Mouse (Mus musculus) frontal cortex, postnatal 14 days (tissue): ENCODE measurements around the gene Ms4a6d.
"Not testable (repeated sequence)": the region's sequence is repeated elsewhere in the genome, so short reads cannot be mapped to it uniquely, and the experiment has no call there.

Experiments used
- DNase-seq, 2 experiments: peaks; one replicate each; pipeline ENCODE4 v3.0.0; 2022; ENCODE audit warnings: low spot score in 2 of 2

Ms4a6d gene

GRCm38 (mm10) chr19:11604603-11605002 is at the start of gene Ms4a6d:
TSS of gene Ms4a6d (minus strand) at chr19:11604849.
- DNase-seq, result no peak

DNA sequence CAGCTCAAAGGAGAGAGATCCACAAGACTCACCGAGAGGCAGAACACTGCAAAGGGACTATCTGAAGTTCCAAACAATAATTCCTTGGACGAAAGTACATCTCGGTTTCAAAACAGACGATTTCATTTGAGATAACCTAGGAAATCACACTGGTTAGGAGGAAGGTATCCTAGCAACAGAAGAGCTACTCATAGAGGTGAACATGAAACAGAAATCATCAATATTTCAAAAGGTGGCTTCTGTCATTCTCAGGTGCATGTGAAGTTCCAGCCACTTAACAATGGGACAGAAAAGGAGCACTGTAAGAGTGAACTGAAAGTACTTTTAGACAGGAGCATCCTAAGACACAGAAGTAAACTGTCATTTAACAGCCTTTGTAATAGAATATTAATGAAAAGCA is 44.9 kb upstream of the Ms4a6d start:
- no peak for DNase-seq

DNA sequence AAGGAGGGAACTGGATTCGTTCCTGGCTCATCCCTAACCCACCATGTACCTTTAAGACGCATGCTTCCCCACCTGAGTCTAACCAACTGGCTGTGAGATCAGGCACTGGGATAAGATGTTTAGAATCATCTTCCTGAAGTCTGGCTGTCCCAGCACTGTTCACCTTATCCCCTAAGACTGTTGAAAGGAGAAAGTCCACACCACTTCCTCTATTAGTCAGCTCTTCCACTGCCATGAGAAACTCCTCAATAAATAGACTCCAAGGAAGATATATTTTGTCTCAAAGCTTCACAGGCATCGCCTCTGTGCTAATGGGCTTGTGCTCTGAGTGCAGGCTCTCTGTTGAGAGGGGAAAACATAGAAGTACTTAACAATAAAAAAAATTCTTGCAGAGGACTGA is 41.5 kb upstream of the Ms4a6d start:
- no peak for DNase-seq

GRCm38 (mm10) chr19:11640732-11641131 is 36.1 kb upstream of the Ms4a6d start, which contains the start of gene Ms4a3:
TSS of gene Ms4a3 (minus strand) at chr19:11640851.
- no peak for DNase-seq

- no peak for DNase-seq
These were observed 34.4 kb upstream of the Ms4a6d start for GRCm38 (mm10) chr19:11639038-11639437.

DNA sequence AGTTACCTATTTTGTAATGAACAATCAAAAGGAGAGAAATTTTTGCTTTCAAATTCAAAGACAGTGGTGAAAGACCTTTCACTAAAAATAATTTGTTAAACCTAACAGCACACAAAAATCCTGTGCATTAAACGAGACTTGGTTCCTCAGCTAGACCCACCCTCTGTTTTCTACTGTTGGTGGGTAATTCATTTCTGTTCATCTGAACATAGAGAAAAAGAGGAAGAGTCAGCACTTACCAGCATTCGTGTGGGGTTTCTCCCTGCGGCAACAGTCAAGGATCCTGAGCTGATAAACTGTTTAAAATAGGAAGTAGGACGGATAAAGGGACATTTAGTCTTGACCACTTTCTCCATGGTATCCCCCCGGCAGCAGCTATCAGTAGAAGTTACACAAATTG is 30.9 kb upstream of the Ms4a6d start:
- no peak for DNase-seq

- no peak for DNase-seq
These were observed 29.7 kb upstream of the Ms4a6d start for GRCm38 (mm10) chr19:11634330-11634729.

DNA sequence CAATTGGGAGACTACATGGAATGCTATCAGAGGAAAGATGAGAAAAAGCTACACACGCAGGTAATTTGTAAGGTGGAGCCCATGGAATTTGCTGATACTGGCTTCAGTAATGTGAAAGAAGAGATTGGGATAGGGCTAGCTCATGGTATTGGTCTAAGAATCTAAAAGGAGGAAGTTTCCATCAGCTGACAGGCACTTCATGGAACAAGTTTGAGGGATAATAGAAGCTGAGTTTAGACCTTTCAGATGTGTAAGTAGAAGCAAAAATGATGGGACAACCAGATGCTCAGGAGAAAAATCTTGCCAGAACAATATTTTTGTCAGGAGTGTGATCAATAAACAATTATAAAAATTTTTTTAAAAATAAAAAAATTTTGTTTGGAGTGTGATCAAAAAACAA is 29.1 kb upstream of the Ms4a6d start:
- DNase-seq, result no peak

- no peak for DNase-seq
These were observed 20.6 kb upstream of the Ms4a6d start for GRCm38 (mm10) chr19:11625231-11625630.

DNA sequence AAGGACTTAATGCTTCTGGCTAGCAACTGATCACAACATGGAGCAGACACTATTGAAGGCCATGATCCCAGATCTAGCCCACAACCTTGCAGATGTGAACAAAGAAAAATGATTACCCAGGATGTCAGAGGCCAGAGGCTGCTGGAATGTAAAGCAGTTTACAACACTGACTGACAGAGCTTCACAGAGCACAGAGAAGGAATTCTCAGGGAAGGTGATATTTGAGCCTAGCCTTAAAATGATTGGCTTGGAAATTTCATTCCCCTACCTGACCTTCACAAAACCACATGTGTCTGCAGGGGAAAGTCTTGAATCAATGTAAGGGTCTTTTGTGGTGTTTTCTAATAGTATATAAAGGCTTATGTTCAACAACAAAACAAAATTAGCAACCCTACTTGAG is 20.2 kb upstream of the Ms4a6d start:
- no peak for DNase-seq

- DNase-seq, result no peak
These were observed 18.9 kb upstream of the Ms4a6d start, which contains the start of gene Ms4a2 for GRCm38 (mm10) chr19:11623551-11623950. TSS of gene Ms4a2 (minus strand) at chr19:11623719.

DNA sequence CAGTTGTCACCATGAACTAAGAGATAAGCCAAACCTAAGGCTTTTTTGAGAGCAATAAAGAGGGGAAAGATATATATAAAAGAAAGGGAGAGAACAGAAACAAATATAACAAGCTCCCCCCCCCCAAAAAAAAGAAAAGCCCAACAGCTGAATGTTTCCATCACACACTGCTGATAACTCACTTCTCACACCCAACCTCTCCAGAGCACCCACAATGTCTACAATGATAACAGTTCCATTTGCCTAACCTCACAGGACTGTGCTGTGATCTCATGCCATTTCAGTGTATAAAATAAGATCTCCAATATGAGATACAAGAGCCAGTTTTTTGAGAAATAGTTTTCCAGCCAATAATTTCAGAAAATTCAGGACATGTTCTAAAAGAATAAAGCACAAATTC is 13.3 kb upstream of the Ms4a6d start:
- no peak for DNase-seq

DNA sequence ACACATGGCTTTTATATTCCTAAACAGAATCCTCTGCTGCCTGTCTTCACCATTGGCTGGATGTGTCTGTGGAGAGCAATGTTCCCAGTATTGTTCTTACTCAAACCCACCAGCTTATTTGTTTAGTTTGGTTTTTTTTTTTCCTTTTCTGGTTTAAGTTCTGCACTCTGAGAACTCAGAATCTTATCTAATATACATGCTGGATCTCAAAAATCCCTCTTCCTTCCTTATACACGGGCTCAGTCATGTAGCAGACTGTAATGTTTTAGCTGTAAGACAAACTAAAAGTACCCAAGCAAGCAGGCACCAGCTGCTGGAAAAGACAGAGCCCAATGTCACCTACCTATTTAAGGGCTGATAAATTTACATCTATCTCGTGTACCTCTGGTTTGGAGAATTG is 10.2 kb upstream of the Ms4a6d start:
- DNase-seq, result no peak

- DNase-seq, result no peak
These were observed 9.3 kb upstream of the Ms4a6d start for GRCm38 (mm10) chr19:11613776-11614443.

DNA sequence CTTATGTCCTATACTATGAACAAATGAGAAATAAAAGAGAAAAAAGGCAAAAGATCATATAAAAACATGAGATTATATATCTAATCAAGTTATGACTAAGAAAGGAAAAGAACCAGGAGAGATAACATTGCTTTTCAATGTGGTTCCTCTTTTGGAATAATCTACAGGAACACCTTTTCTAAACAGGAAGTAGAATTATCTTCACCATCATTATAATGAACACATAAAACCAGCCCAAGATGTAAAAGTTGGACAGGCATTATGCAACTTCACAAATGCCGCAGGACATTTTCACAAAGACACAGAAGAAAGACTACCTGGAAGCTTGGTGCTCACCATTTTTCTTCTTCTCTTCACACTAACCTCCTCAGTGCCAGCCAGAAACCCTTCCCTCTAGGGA is 8.4 kb upstream of the Ms4a6d start:
- DNase-seq, result no peak

- DNase-seq, result no peak
These were observed 7.6 kb upstream of the Ms4a6d start for GRCm38 (mm10) chr19:11612293-11612692.

DNA sequence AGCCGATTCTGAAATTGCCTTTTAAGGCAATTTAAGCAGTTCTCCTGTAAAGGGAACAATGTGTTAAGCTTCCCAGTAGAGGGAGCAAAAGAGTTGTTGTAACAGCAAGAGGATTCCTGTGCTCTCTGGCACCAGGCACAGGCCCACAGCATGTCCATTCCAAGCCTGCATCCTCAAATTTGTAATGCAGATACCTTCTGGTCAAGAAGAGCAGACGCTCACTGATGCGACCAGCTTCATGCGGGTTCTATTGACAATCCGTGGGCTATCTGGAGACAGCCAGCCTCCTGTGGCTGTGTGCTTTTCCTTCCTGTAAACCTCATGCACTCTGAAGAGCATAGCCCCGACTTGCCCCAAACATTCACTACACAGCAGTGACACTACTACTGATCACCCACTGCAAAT is 6.9 kb upstream of the Ms4a6d start:
- DNase-seq, result no peak

- DNase-seq, result peak in 1 of 2 experiments; percentile 23
These were observed 3.5 kb upstream of the Ms4a6d start for GRCm38 (mm10) chr19:11608172-11608571.

DNA sequence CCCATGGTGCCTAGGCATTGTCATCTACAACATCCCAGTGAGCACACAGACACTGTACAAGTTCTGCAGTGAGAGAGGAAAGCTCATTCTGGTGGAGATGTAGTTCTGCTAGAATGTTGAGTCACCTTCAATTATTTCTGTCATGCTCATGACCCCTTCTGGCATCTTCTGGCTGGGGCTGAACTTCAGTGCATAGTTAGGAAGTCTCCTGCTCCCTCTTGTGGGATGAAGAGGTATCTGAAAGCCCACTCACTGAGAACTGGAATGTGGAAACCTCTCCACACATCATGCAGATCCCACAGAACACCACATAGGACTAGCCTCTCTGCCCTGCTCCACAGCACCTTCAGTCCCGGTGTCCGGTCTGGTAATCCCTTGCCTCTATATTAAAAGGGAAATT is 2.6 kb downstream of the Ms4a6d start:
- DNase-seq, result no peak

DNA sequence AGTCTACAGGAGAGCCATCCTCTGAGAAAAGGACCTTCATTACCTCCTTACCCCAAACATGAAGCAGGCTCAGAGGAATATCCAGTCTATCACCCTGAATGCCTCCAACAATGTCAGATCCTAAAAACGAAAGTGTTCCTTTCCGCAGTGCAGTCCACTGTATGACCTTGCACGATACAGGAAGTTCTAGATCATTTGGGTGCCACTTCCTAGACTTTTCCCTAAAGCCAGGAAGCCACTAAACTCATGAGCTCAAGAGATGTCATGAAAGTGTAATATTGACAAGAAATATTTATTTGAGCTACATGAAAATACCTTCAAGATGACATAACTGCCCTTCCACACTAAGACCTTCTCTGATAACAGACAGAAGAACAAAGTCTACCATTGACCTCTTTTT is 3.3 kb downstream of the Ms4a6d start:
- no peak for DNase-seq

GRCm38 (mm10) chr19:11589891-11590449 is 14.7 kb downstream of the Ms4a6d start:
- no peak for DNase-seq

GRCm38 (mm10) chr19:11589205-11589604 is 15.4 kb downstream of the Ms4a6d start:
- no peak for DNase-seq

DNA sequence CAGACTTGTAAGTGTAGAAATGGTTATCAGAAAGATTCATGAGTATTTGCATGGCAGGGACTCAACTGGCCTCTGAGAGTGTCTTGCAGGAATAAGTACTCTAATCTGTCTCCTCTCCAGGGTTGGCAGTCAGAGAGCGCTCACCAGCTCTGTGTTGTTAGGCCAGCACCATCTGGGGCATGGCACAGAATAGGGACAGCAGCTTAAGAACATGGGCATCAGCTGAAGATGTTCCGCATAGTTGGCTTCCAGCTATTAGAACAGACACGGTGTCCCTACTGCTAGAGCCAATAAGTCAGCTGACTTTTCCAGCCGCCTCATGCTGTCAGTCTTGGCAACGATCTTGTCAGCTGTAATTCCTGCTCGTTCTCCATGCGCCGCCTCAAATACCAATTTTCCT is 29.7 kb downstream of the Ms4a6d start:
- no peak for DNase-seq

GRCm38 (mm10) chr19:11559560-11559959 is 45.1 kb downstream of the Ms4a6d start:
- not testable (repeated sequence) for DNase-seq
